Mouse (Mus musculus): ENCODE measurements around the gene Gm7929.
"Not testable (repeated sequence)": the region's sequence is repeated elsewhere in the genome, so short reads cannot be mapped to it uniquely, and the experiment has no call there.

Gene Gm7929

GRCm38 (mm10) chr14:41750514-41750913, at the start of gene Gm7929:
Gene Gm7929 (minus strand): TSS chr14:41750614.
- not testable (repeated sequence) for DNase-seq (ENCODE audit: low spot score)

GRCm38 (mm10) chr14:41772341-41772740, 21.9 kb upstream of the Gm7929 start, which contains the start of gene Gm47189:
Gene Gm47189 (minus strand): TSS chr14:41772441.
- DNase-seq (ENCODE audit: low spot score) = not testable (repeated sequence)

- DNase-seq (ENCODE audit: low spot score) = not testable (repeated sequence)
These were observed 5.5 kb upstream of the Gm7929 start for GRCm38 (mm10) chr14:41755931-41756330.

GRCm38 (mm10) chr14:41723437-41723836, 27.0 kb downstream of the Gm7929 start:
- not testable (repeated sequence) for DNase-seq (ENCODE audit: low spot score)

- not testable (repeated sequence) for DNase-seq (ENCODE audit: low spot score)
These were observed 33.2 kb downstream of the Gm7929 start for GRCm38 (mm10) chr14:41717180-41717579.

GRCm38 (mm10) chr14:41701785-41702184, 48.6 kb downstream of the Gm7929 start, which contains the start of gene Gm8068:
Gene Gm8068 (minus strand): TSS chr14:41701885.
- DNase-seq (ENCODE audit: low spot score) = not testable (repeated sequence)
